Mouse (Mus musculus) testis, adult 2 months (tissue): Measurements from ENCODE around the gene Sparc. TPM values are rescaled to one million over a fixed set of nuclear protein-coding genes. Genes with fewer than 3 reads are reported as not detected.
A peak's percentile ranks its signal among the peaks of the same experiment; 100 is the strongest.

Source experiments
- H3K27ac ChIP-seq: fragments of 200-500 bp; 2 replicates; pipeline ENCODE4 v1.5.1; 2012; ENCODE audit warnings: low read depth, low read length; ENCODE audit not compliant: control insufficient read depth, insufficient read depth
- H3K27me3 ChIP-seq: fragments of 200-500 bp; 2 replicates; pipeline ENCODE4 v1.6.1; 2012; ENCODE audit warnings: mild to moderate bottlenecking, low read length, moderate library complexity; ENCODE audit not compliant: control insufficient read depth, insufficient read depth
- H3K36me3 ChIP-seq: fragments of 200-500 bp; 2 replicates; pipeline ENCODE4 v1.6.1; 2012; ENCODE audit warnings: mild to moderate bottlenecking, low read length; ENCODE audit not compliant: control insufficient read depth, insufficient read depth
- H3K4me1 ChIP-seq: fragments of 200-500 bp; 2 replicates; pipeline ENCODE4 v1.6.1; 2012; ENCODE audit warnings: low read length; ENCODE audit not compliant: control insufficient read depth, insufficient read depth
- H3K4me3 ChIP-seq: fragments of 200-500 bp; 2 replicates; pipeline ENCODE4 v1.5.1; 2012; ENCODE audit warnings: low read depth, mild to moderate bottlenecking, low read length, moderate library complexity, mixed read lengths; ENCODE audit not compliant: control insufficient read depth
- CTCF ChIP-seq: fragments of 200-500 bp; IDR thresholded peaks from 2 replicates; pipeline ENCODE4 v1.5.1; 2012; ENCODE audit warnings: low read depth, mild to moderate bottlenecking, inconsistent platforms, low read length, moderate library complexity; ENCODE audit not compliant: control insufficient read depth, insufficient read depth, insufficient replicate concordance
- POLR2A ChIP-seq: fragments of 200-500 bp; IDR thresholded peaks from 2 replicates; pipeline ENCODE4 v1.6.1; 2012; ENCODE audit warnings: low read depth, mild to moderate bottlenecking, inconsistent platforms, low read length, moderate library complexity; ENCODE audit not compliant: control insufficient read depth
- polyA plus RNA-seq: library from polyadenylated mRNA; depleted of rRNA; stranded (reverse); fragments of >200 nt; gene quantifications from 2 replicates; pipeline ENCODE4 v1.2.3, GENCODE M21; 2012

Sparc gene
- polyA plus RNA-seq, 1 experiment, result 406 TPM

GRCm38 (mm10) chr11:55432981-55433380, 10.0 kb upstream of the Sparc start:
- no peak for TF ChIP-seq POLR2A
- TF ChIP-seq CTCF, result no peak
- H3K4me3 ChIP-seq, result no peak overlapping the region
- no peaks in the 10 kb centered on the region for H3K27me3 ChIP-seq
- no peak overlapping the region for H3K27ac ChIP-seq
- H3K36me3 ChIP-seq, result no peaks in the 10 kb centered on the region
- peaks cover 3% of the 10 kb centered on the region; the same call in 1 of the 2 replicates for H3K4me1 ChIP-seq

- H3K27ac ChIP-seq, result no peak overlapping the region
- H3K27me3 ChIP-seq, result no peaks in the 10 kb centered on the region
- no peak overlapping the region for H3K4me3 ChIP-seq
- no peak for TF ChIP-seq POLR2A
- no peak for TF ChIP-seq CTCF
- H3K36me3 ChIP-seq, result no peaks in the 10 kb centered on the region
- peaks cover 4% of the 10 kb centered on the region; the same call in 1 of the 2 replicates for H3K4me1 ChIP-seq
Measured at GRCm38 (mm10) chr11:55429973-55430372, 7.0 kb upstream of the Sparc start.

- H3K4me1 ChIP-seq, result peaks cover 4% of the 10 kb centered on the region; the same call in 1 of the 2 replicates
- H3K4me3 ChIP-seq, result no peak overlapping the region
- TF ChIP-seq CTCF (no peak), POLR2A (no peak)
- H3K27me3 ChIP-seq, result no peaks in the 10 kb centered on the region
- H3K36me3 ChIP-seq, result no peaks in the 10 kb centered on the region
- peak overlapping the region; percentile 75 for H3K27ac ChIP-seq
Measured at GRCm38 (mm10) chr11:55428186-55429012, 5.4 kb upstream of the Sparc start.

- TF ChIP-seq CTCF (no peak), POLR2A (no peak)
- Histone ChIP-seq H3K36me3 (no peaks in the 10 kb centered on the region), H3K27ac (peak overlapping the region; percentile 16), H3K27me3 (no peaks in the 10 kb centered on the region), H3K4me1 (peaks cover 4% of the 10 kb centered on the region; the same call in 1 of the 2 replicates), H3K4me3 (no peak overlapping the region)
Measured at GRCm38 (mm10) chr11:55424746-55425360, 1.9 kb upstream of the Sparc start.

DNA sequence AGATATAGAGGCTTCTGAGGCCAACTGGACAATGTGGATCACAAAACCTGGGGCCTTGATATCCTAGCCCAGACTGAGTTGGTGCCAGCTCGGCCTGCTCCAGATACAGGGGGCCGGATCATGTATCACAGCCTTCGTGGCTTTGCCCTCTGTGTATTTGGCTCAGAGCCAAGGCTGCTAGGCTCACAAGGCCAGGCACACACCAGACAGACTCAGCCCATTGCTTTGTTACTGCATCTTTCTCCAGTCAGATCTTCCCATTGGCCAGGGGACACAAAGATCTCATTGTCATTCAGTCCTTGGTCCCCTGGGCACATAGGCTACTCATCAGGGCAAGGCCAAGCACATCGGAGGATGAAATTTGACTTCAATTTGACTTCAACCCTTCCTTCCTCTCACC, 773 bp upstream of the Sparc start:
- Histone ChIP-seq H3K4me1 (peaks cover 4% of the 10 kb centered on the region; the same call in 1 of the 2 replicates), H3K27ac (no peak overlapping the region), H3K4me3 (no peak overlapping the region), H3K27me3 (no peaks in the 10 kb centered on the region), H3K36me3 (no peaks in the 10 kb centered on the region)
- no peak for TF ChIP-seq CTCF
- TF ChIP-seq POLR2A, result no peak

- Histone ChIP-seq H3K27ac (peak overlapping the region; percentile 91), H3K36me3 (no peaks in the 10 kb centered on the region), H3K4me1 (peaks cover 5% of the 10 kb centered on the region), H3K27me3 (no peaks in the 10 kb centered on the region), H3K4me3 (peak overlapping the region; percentile 80)
- TF ChIP-seq CTCF (no peak), POLR2A (peak; percentile 84)
Measured at GRCm38 (mm10) chr11:55419678-55420307, 3.2 kb downstream of the Sparc start.

DNA sequence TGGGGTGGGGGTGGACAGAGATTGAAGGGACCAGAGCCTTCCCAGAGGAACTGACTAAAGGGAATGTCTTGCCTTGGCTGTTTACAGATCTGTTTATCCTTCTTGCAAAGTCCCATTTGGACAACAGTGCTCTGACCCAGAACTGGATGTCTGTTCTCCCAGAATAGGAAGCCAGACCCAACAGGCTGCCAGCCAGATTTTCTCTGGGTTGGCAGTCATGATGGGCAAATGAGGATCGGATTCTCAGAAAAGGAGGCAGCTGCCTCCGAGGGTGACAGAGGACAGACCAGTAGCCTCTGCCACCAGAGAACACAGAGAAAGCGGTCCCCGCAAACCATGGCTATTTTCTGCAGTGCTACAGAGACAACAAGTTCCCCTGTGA, 3.7 kb downstream of the Sparc start:
- no peaks in the 10 kb centered on the region for H3K27me3 ChIP-seq
- TF ChIP-seq POLR2A, result no peak
- no peak for TF ChIP-seq CTCF
- peak overlapping the region; percentile 91 for H3K27ac ChIP-seq
- H3K36me3 ChIP-seq, result no peaks in the 10 kb centered on the region
- peaks cover 5% of the 10 kb centered on the region for H3K4me1 ChIP-seq
- peak overlapping the region; percentile 80 for H3K4me3 ChIP-seq

DNA sequence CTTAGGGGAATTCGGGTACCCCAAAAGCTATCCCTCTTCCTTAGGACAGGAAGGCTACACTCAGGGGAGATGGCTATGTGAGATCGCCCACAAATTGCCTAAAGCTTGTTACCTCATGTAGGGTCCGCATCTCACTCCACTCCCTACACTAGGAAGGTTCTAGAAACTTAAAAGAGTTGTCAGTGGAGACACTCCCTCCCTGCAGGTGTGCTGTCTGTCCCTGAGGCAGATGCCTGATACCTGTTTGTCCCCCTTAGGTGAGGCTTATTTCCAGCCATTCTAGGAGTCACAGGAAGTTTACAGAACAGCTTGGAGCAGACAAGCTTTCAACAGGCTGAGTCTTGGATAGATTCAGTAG, 4.3 kb downstream of the Sparc start:
- Histone ChIP-seq H3K4me1 (peaks cover 5% of the 10 kb centered on the region), H3K4me3 (peak overlapping the region; percentile 80), H3K27me3 (no peaks in the 10 kb centered on the region), H3K27ac (peak overlapping the region; percentile 91), H3K36me3 (no peaks in the 10 kb centered on the region)
- TF ChIP-seq CTCF (no peak), POLR2A (no peak)
